Mouse (Mus musculus): ENCODE results near the gene Plpp1. TPM values are rescaled to one million over a fixed set of nuclear protein-coding genes. Genes with fewer than 3 reads are reported as not detected.

Plpp1 gene
- polyA plus RNA-seq (2014; fragmentation: Illumina TruSeq; extraction: RNeasy Lipid Tissue Mini Kit (QIAGEN cat#74804); ENCODE audit: low replicate concordance), result 300 TPM

DNA sequence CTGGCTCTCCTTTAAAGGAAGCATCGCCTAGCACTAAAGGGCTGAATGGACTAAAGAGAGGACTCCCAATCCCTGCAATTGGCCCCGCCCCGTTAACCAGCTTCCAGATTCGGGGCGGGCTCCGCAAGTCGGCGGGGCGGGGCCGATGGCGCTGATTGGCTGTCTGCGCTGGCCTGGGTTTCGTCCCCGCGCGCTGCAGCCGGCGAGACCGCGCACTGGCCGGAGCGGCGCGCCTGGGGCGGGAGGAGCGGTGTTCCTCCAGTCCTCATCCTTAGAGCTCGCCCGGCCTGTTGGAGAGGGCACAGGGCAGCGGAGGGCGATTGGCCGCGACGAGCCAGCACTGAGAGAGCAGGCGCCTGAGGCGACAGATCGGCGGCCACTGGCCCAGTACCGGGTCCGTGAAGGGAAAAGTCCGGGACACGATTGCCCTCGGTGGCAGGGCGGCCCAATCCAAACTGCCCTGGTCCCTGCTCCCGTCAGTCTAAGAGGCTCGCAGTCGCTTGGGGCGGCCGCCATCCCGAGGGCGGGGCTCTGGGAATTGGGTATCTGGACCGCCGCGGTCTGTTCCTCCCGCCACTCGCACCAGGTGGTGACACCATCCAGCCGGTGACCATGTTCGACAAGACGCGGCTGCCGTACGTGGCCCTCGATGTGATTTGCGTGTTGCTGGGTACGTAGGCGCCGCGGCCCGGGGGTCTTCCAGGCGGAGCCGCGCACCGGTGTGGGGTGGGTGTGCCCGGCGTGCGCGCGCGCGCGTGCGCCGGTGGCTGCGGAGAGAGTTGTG, at the start of gene Plpp1:
Gene Plpp1, plus strand, starts transcription at position 196 of the 784 bp plus-strand sequence.

Other genes starting within 250 kb of the Plpp1 start
- not detected for gene Il31ra, start 206.4 kb upstream of the Plpp1 start, polyA plus RNA-seq (2014; fragmentation: Illumina TruSeq; extraction: RNeasy Lipid Tissue Mini Kit (QIAGEN cat#74804); ENCODE audit: low replicate concordance)
- gene Ddx4, start 148.3 kb upstream of the Plpp1 start, polyA plus RNA-seq (2014; fragmentation: Illumina TruSeq; extraction: RNeasy Lipid Tissue Mini Kit (QIAGEN cat#74804); ENCODE audit: low replicate concordance), result 0.22 TPM
- 9.0 TPM for gene Slc38a9, start 140.0 kb upstream of the Plpp1 start, polyA plus RNA-seq (2014; fragmentation: Illumina TruSeq; extraction: RNeasy Lipid Tissue Mini Kit (QIAGEN cat#74804); ENCODE audit: low replicate concordance)
- 47.9 TPM for gene Mtrex, start 126.6 kb downstream of the Plpp1 start, polyA plus RNA-seq (2014; fragmentation: Illumina TruSeq; extraction: RNeasy Lipid Tissue Mini Kit (QIAGEN cat#74804); ENCODE audit: low replicate concordance)
- 5.9 TPM for gene Dhx29, start 126.7 kb downstream of the Plpp1 start, polyA plus RNA-seq (2014; fragmentation: Illumina TruSeq; extraction: RNeasy Lipid Tissue Mini Kit (QIAGEN cat#74804); ENCODE audit: low replicate concordance)
- gene Ccno, start 187.0 kb downstream of the Plpp1 start, polyA plus RNA-seq (2014; fragmentation: Illumina TruSeq; extraction: RNeasy Lipid Tissue Mini Kit (QIAGEN cat#74804); ENCODE audit: low replicate concordance), result not detected
- not detected for gene Mcidas, start 193.1 kb downstream of the Plpp1 start, polyA plus RNA-seq (2014; fragmentation: Illumina TruSeq; extraction: RNeasy Lipid Tissue Mini Kit (QIAGEN cat#74804); ENCODE audit: low replicate concordance)
- gene Cdc20b, start 234.3 kb downstream of the Plpp1 start, polyA plus RNA-seq (2014; fragmentation: Illumina TruSeq; extraction: RNeasy Lipid Tissue Mini Kit (QIAGEN cat#74804); ENCODE audit: low replicate concordance), result not detected
- 32.6 TPM for gene Gpx8, start 245.6 kb downstream of the Plpp1 start, polyA plus RNA-seq (2014; fragmentation: Illumina TruSeq; extraction: RNeasy Lipid Tissue Mini Kit (QIAGEN cat#74804); ENCODE audit: low replicate concordance)